Mouse (Mus musculus) c-Kit-positive CD71-positive TER-119-positive erythroid progenitor cells, embryonic 14.5 days (primary cell): ENCODE measurements around the gene 6030408B16Rik.
"Not testable (repeated sequence)": the region's sequence is repeated elsewhere in the genome, so short reads cannot be mapped to it uniquely, and the experiment has no call there.

ENCODE experiments used
- DNase-seq: peaks from one replicate; pipeline ENCODE4 v3.0.0-alpha.2; 2013; ENCODE audit warnings: low spot score

The 6030408B16Rik gene

DNA sequence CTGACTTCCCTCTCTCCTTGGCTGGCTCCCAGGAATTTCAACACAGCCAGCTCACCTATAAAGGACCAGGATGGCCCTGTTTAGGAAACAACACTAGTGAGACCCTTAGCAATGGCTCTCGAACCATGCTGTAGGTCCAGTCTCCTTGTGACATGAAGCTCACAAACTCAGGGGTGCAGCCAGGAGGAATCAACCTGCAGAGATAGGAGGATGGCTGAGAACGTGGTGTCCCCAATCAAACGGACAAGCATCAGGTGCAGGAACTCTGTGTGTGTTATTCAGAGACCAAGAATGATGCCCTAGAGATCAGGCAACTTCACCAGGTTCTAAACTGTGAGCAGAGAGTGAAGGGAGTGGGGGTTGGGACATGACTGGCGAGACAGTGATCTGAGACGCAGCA is 29.1 kb downstream of the 6030408B16Rik start:
- DNase-seq, result no peak

DNA sequence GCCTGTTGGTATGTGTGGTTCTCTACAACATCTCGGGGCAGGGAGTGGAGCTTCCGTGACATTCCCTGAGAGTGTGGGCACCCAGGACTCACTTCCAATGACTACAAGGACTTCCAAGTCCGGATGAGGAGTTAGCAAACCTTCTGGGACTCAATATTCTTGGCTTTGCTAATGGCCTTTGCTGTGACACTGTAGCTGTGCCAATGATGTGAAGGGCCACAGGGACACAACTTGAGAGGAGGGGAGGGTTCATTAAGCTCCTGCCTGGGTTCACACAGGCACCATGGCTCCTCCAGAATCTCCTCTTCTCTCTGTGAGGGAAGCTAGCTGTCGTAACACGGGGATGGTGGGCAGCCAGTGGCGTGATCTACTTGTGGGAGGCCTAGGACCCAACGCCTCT is 29.6 kb downstream of the 6030408B16Rik start:
- no peak for DNase-seq

DNA sequence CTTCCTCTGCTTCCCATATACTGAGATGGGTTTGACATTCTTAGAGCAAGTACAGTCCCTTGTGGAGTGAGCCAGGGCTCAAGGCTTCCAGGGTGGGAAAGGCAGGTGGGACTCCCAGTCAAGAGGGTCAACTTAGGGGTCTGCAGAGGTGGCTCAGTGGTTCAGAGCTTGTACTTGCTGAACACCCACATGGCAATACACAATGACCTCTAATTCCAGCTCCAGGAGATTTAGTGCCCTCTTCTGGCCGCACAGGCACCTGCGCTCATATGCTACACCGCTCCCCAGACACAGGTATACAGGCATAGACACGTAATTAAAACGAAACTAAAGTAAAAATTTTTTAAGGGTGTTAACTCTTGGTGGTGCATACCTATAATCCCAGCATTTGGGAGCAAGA is 30.5 kb downstream of the 6030408B16Rik start:
- DNase-seq, result no peak

DNA sequence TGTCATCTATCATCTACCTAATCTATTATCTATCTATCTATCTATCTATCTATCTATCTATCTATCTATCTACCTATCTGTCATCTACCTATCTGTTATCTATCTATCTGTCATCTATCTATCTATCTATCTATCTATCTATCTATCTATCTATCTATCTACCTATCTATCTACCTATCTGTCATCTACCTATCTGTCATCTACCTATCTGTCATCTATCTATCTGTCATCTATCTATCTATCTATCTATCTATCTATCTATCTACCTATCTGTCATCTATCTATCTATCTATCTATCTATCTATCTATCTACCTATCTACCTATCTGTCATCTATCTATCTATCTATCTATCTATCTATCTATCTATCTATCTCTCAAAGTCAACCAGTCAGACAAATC is 31.4 kb downstream of the 6030408B16Rik start:
- not testable (repeated sequence) for DNase-seq

DNA sequence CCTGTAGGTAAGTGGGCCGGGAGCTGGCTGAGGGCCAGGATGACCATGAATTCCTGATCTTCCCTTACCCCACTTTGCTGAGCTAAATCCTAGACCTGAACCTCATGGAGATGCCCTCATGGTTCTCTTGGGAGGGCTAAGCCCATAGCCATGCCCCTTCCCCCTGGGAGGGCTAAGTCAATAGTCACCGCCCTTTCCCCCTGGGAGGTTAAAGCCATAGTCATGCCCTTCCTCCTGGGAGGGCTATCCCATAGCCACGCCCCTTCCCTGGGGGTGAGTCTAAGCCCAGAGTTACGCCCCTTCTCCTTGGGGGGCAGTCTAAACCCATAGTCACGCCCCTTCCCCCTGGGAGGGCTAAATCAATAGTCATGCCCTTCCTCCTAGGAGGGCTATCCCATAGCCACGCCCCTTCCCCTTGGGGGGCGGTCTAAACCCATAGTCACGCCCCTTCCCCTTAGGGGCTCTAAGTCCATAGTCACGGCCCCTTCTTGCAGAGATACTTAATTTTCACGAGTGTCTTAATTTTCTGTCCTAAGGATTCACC is 33.1 kb downstream of the 6030408B16Rik start:
- no peak for DNase-seq

DNA sequence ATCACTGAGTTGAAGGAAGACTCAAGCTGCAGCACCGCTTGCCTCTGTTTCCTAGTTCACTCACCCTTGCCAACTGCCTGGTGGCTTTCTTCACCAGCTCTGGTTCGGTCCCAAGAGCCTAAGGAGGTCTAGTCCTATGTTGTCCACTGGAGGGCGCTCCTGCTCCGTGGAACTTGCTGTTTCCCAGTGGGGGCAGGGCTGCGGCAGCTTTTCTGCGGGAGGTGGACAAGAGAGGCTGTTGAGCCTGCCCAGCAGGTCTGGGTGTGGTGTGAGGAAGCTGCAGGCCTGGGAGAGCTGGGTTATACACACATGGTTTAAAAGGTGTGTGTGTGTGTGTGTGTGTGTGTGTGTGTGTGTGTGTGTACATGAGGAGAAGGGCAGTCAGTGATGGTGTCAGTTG is 34.3 kb downstream of the 6030408B16Rik start:
- DNase-seq, result peak; percentile 51

DNA sequence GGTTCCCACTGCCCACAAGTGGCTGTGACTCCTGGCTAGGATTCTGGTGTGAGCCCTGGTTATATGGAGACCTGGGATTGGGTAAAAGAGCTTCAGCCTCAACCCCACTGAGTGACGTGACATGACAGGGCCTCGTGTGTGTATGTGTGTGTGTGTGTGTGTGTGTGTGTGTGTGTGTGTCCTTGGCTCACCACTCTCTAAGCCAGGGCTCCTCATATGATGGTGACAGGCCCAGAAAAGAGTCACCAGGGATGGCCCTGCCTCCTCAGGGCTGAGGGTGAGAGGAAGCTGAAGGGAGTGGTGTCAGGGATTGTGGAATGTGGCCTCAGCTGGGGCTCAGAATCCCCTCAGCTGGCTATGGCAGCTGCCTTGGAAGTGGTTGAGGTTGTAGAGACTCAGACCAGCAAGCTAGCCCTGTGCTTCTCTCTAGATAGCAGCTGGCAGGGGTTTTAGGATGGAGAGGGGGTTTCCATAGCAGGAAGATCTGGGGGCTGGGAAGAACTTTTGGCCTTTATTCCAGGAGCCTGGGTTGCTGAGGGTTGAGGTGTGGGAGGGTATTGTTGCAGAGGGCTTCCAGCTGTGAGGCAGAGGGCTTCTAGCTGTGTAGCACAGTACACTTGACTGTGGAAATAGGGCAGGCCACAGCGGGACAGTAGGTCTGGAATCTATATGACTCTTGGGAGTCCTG is 36.0 kb downstream of the 6030408B16Rik start:
- DNase-seq, result no peak

DNA sequence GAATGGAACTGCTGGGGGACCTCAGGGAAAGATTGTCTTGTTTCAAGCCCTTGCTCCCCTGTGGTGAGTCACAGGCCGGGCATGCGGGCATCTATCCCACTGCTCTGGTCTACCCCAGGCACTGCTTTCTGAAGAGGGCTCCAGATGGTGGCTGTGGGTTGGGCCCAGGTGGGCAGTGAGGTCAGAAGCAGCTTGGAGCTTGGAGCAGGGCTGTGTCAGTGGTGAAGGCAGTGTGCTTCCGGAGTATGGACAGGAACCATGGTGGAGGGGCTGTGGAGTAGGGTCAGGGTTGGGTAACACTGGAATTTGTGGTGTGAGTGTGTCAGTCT is 36.5 kb downstream of the 6030408B16Rik start:
- DNase-seq, result no peak

DNA sequence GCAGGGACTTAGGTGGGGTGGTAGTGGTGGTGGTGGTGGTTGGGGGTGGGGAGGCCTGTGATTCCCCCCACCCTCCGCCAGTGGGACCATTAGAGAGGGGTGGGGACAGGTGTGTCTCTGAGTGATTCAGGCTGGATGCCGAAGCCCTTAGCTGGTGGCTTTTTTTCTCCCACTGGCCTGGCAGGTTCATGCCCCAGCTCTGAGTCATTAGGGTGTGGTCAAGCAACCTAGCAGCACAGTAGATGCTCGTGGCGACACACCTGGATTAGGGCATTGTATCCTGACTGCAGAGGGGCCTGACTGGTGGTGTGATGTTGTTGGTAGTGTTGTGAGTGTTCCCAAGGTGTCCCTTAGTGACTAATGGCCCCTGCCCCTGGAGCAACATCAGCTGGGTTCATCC is 38.1 kb downstream of the 6030408B16Rik start:
- DNase-seq, result no peak

DNA sequence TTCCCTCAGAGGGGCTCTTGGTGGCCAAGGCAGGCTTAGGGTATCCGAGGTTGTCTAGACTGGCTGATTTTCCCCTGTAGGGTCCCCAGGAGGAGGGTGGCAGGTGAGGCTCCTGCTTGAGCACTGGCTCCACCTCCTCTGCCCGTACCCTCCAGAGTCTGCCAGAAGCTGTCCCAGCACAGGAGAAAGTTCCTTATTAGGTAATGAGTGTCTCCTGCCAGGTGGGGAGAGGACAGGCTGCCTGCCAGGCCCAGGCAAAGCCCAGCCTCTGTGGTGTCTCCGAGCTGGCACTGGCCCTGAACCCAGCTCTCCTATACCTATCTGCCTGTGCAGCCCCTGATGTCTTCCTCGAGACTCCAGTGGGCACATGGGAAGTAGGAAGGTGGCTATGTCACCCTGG is 39.4 kb downstream of the 6030408B16Rik start:
- no peak for DNase-seq

DNA sequence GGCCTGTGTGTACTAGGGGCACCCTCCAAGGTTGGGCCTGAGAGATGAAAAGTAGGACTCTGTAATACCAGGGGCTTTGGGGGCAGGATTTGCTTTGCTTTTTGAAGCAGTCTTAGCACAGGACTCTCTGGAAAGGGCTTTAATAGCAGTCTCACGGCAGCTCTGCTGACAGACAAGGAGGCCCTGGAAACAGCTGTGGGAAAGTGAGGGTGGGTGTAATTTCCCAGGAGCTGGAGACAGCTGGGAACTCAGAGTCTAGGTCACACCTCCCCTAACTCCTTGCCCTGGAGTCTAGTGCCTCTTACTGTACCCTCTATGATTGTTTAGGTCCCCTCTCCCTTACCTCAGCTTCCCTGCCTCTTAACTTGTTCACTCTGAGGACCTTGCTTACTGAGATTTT is 40.2 kb downstream of the 6030408B16Rik start:
- DNase-seq, result no peak

DNA sequence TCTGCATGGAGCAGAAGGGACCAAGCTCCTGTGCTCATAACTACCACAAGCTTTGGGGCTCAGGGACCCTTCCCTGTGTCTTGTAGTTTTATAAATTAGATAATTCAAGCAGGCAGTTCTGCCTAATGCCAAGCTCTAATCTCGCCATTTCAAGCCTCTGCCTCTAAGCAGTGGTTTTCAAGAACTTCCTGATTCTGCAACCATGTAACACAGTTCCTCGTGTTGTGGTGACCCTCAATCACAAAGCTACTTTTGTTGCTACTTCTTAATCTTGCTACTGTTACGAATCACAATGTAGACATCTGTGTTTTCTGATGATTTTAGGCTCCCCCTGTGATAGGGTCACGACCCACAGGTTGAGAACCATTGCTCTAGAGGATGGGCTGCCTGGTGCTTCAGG is 40.6 kb downstream of the 6030408B16Rik start:
- no peak for DNase-seq

DNA sequence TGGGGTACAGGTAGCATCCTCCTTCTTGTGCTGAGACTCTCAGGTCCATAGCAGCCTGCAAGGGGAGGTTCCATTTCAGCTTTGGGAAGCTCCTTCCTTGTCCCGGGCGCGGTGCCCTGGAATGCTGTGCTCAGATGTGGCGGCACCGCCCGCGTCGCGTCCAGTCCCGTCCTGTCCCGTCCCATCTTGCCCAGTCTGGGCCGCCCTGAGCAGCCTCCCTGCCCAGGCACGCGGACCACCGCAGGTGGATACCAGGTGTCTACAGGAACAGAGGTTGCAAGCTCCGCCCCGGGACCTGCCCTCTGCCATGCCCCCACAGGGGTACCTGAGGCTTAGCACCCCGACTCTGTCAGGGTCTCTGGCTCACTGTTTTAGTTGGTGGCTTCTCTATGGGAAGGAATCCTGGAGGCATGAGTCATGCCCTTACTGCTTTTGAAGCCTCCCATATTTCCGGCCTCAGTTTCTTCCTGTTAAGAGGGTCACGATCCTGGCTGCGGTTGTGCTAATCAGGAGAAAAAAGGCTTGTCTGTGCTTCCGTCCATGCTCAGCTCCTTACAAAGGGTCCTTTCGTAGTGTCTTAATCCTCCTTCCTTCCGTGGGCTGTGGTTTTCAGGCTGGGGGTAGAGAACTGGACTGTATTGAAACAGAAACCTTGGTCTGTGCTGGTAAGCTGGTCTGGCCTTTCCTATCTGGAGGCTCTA is 43.6 kb downstream of the 6030408B16Rik start:
- DNase-seq, result no peak

DNA sequence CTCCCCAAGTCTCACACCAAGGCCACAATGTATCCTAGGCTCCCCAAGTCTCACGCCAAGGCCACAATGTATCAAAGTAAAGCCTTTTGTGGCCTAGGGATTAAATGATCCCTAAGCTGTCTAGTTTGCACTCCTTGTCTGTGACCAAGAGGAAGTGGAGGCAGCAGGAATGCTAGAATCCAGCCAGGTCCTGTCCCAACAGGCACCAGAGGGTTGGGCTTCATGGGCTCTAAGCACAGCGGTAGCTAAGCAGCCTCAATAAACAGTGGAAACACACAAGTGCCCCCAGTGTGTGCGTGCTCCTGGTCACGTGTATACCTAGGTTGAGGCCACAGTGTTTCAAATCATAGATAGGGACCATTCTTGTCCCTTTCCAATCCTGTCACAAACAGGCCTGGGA is 45.3 kb downstream of the 6030408B16Rik start:
- no peak for DNase-seq

DNA sequence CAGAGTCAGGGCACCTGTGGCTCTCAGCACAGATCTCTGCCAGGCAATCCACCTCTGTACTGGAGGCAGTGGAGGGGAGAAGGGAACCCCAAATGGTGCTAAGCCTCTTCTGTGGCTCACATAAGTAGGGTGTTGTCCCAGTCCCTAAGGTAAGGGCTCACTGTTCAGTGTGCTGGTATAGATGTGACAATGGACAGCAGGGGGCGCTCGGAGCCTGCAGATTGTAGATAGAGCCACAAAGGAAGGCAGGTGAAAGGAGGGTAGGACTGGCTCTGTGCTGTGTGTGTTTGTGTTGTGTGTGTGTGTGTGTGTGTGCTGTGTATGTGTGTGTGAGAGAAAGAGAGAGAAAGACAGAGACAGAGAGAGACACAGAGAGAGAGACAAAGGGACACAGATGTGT is 46.5 kb downstream of the 6030408B16Rik start:
- DNase-seq, result peak; percentile 64

DNA sequence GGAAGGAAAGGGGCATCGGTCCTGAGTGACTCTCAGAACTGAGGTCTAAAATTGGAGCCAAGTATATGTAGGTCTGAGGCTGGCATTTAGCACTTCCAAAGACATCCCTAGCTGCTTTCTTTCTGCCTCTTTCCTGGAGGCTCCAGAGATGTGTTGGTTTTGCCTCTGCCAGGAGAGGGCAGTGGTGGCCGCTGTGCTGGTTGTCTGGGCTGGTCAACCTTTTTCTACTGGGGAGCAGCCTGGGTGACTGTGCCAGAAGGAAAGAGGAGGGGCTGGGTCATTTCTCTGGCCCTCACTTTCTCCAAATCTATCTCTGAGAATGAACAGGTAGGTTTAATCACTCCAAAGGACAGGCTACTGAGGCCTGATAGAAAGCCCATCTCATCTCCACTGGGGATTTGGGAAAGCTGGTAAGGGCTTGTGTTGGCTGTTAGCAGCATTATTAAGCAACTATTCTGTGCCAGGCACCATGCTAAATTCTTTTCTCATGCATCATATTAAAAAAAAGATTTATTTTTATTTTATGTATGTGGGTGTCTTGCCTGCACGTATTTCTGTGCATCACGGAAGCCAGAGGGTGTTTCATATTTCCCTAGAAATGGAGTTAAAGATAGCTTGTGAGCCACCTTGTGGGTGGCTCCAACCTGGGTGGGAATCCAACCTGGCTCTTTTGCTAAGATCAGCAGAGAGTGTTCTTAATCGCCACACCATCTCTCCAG is 48.9 kb downstream of the 6030408B16Rik start:
- DNase-seq, result no peak
